Mouse (Mus musculus): ENCODE measurements around the gene Kcnk7. TPM values are rescaled to one million over a fixed set of nuclear protein-coding genes. Genes with fewer than 3 reads are reported as not detected.
A peak's percentile ranks its signal among the peaks of the same experiment; 100 is the strongest.
"Not testable (repeated sequence)": the region's sequence is repeated elsewhere in the genome, so short reads cannot be mapped to it uniquely, and the experiment has no call there.

The Kcnk7 gene
- polyA plus RNA-seq, 1 experiment from 2014 or later, result 0.19 TPM

- peaks cover 16% of the 10 kb centered on the region for H3K4me1 ChIP-seq
- no peaks in the 10 kb centered on the region for H3K9me3 ChIP-seq
- no peak for DNase-seq (ENCODE audit: low spot score)
- peak overlapping the region; percentile 19; the same call in 1 of the 2 replicates for H3K4me3 ChIP-seq
- no peaks in the 10 kb centered on the region for H3K27me3 ChIP-seq (replicated peaks; ENCODE audit: low read depth, poor library complexity, severe bottlenecking)
- WGBS, result 91% methylated on average over 13 of the region's 13 CpGs
- H3K27ac ChIP-seq (replicated peaks), result no peak overlapping the region
- H3K36me3 ChIP-seq (replicated peaks), result peaks cover 74% of the 10 kb centered on the region
These were observed 19.2 kb upstream of the Kcnk7 start for GRCm38 (mm10) chr19:5684985-5685384.

GRCm38 (mm10) chr19:5685431-5685830 lies 18.7 kb upstream of the Kcnk7 start:
- H3K27ac ChIP-seq (replicated peaks), result no peak overlapping the region
- H3K4me1 ChIP-seq, result peaks cover 20% of the 10 kb centered on the region
- H3K9me3 ChIP-seq, result no peaks in the 10 kb centered on the region
- peaks cover 72% of the 10 kb centered on the region for H3K36me3 ChIP-seq (replicated peaks)
- H3K27me3 ChIP-seq (replicated peaks; ENCODE audit: low read depth, poor library complexity, severe bottlenecking), result no peaks in the 10 kb centered on the region
- DNase-seq (ENCODE audit: low spot score), result no peak
- whole genome bisulfite sequencing, result 94% methylated on average over 19 of the region's 19 CpGs
- H3K4me3 ChIP-seq, result peak overlapping the region; percentile 19

DNA sequence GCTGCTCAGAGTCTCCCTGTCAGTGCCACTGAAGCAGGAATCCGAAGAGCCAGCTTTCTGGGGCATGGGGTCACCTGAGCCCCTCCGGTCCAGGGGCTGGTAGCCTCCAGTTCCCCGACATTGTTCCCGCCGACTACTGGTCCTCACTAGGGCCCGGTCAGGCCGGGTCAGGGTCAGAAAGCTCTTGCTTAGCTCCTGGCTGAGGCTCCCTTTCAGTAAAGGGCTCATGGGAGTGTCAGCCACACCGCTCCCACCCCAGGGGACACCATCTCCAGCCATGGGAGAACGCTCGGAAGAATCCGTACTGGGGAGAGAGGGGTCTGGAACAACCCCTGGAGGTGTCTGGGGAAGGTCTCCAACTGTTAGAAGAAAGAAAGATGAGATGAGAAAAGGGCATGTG lies 18.3 kb upstream of the Kcnk7 start:
- H3K27ac ChIP-seq (replicated peaks), result no peak overlapping the region
- peaks cover 25% of the 10 kb centered on the region for H3K4me1 ChIP-seq
- 93% methylated on average over 11 of the region's 11 CpGs for WGBS
- no peaks in the 10 kb centered on the region for H3K27me3 ChIP-seq (replicated peaks; ENCODE audit: low read depth, poor library complexity, severe bottlenecking)
- H3K36me3 ChIP-seq (replicated peaks), result peaks cover 72% of the 10 kb centered on the region
- DNase-seq (ENCODE audit: low spot score), result no peak
- no peaks in the 10 kb centered on the region for H3K9me3 ChIP-seq
- H3K4me3 ChIP-seq, result peak overlapping the region; percentile 19; the same call in 1 of the 2 replicates

DNA sequence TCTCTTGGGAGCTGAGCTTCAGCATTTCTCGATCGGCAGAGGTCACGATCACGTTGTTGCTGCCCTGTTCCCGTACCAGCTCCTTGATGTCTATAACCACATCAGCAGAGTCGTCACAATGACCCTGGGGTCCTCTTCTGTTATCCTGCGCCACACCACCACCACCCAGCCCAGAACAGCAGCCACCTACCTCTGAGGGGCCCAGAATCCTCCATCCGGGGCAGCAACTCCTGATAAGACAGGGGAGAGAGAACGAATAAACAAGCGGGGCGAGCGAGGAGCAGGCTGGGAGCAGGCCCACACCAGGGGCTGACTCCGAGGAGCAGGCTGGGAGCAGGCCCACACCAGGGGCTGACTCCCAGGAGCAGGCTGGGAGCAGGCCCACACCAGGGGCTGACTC lies 17.7 kb upstream of the Kcnk7 start:
- no peak for DNase-seq (ENCODE audit: low spot score)
- 91% methylated on average over 13 of the region's 13 CpGs for WGBS
- Histone ChIP-seq H3K27me3 (replicated peaks; ENCODE audit: low read depth, poor library complexity, severe bottlenecking) (no peaks in the 10 kb centered on the region), H3K9me3 (no peaks in the 10 kb centered on the region), H3K27ac (replicated peaks) (no peak overlapping the region), H3K36me3 (replicated peaks) (peaks cover 72% of the 10 kb centered on the region), H3K4me3 (peak overlapping the region; percentile 11; the same call in 1 of the 2 replicates), H3K4me1 (peaks cover 30% of the 10 kb centered on the region)

GRCm38 (mm10) chr19:5686954-5687353 lies 17.2 kb upstream of the Kcnk7 start:
- H3K4me3 ChIP-seq, result peak overlapping the region; percentile 97
- H3K4me1 ChIP-seq, result peaks cover 36% of the 10 kb centered on the region
- WGBS, result 89% methylated on average over 12 of the region's 12 CpGs
- DNase-seq (ENCODE audit: low spot score); H3K27ac ChIP-seq (replicated peaks); H3K9me3 ChIP-seq; H3K27me3 ChIP-seq (replicated peaks; ENCODE audit: low read depth, poor library complexity, severe bottlenecking): not testable (repeated sequence)
- H3K36me3 ChIP-seq (replicated peaks), result peaks cover 72% of the 10 kb centered on the region

DNA sequence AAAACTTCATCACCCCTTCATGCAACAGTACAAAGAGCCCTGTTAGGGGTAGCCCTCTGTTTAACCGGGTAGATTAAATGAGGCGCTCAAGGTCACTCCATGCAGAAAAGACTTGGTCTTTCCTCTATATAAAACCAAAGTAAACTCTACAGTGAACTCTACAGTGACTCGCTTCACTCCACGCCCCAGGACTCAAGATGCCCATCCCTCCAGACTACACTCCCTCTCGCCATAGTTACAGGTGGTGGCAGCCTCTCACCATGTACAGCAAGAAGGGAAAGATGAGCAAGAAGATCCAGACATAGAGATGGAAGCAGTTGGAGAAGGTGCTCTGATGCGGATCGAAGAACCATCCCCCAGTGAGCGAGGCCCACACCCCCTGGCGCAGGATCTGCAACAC lies 16.4 kb upstream of the Kcnk7 start:
- Histone ChIP-seq H3K4me1 (peaks cover 43% of the 10 kb centered on the region), H3K4me3 (peak overlapping the region; percentile 97), H3K36me3 (replicated peaks) (peaks cover 72% of the 10 kb centered on the region), H3K9me3 (no peaks in the 10 kb centered on the region), H3K27me3 (replicated peaks; ENCODE audit: low read depth, poor library complexity, severe bottlenecking) (no peaks in the 10 kb centered on the region), H3K27ac (replicated peaks) (peak overlapping the region; percentile 93)
- DNase-seq (ENCODE audit: low spot score), result no peak
- 20% methylated on average over 9 of the region's 9 CpGs for WGBS

DNA sequence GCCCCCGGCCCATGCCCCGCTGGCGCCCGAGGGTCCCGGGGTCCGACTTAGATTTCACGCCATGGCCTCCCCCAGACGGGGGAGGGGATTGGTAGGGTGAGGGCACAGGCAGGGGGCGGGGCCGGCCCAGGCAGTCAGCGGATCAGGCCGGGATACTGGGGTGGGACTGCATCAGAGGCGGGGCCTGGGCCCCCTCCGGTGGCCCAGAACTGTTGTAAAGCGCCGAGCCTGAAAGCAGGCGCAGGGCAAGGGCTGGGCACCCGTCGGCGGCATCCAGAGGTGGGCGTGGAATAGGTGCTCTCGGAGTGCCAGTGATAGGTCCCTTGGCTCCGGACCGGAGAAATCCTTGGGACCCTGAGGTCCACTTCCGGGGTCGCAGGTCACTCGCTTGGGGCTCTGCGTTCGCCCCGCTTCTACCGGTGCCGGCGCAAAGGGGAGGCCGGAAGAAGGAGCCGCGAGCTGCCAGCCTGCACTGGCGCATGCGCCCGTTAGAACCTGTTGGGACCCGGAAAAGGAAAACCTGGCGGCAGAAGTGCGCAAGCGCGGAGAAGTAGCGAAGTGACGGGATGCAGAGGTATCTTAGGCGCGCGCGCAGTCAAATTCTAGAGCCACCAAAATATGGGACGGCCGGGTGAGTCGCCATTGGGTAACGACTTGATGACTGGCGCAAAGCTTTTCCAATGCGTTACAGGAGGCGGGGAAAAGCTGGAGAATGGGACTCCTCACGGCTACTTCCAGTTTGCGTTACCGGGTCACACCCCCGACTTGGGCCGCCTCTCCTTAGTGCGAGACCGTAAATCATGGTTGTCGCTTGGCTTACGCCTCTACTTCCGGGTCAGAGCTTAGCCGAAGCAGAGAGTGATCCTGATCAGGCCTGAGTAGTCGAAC lies 15.7 kb upstream of the Kcnk7 start, which contains the start of the genes Map3k11 and Pcnx3:
Map3k11 (plus strand) TSS at position 543 of the 888 bp plus-strand sequence.
Pcnx3 (minus strand) TSS at position 709 of the 888 bp plus-strand sequence.
- peak; percentile 96 for DNase-seq (ENCODE audit: low spot score)
- peaks cover 72% of the 10 kb centered on the region for H3K36me3 ChIP-seq (replicated peaks)
- H3K4me3 ChIP-seq, result peak within 1 kb of the TSS; percentile 97
- H3K27me3 ChIP-seq (replicated peaks; ENCODE audit: low read depth, poor library complexity, severe bottlenecking), result no peaks in the 10 kb centered on the region
- H3K9me3 ChIP-seq, result no peaks in the 10 kb centered on the region
- WGBS, result under 1% methylated on average over 69 of the region's 69 CpGs
- H3K4me1 ChIP-seq, result peaks cover 51% of the 10 kb centered on the region
- H3K27ac ChIP-seq (replicated peaks), result peak within 1 kb of the TSS; percentile 93

- H3K27me3 ChIP-seq (replicated peaks; ENCODE audit: low read depth, poor library complexity, severe bottlenecking), result no peaks in the 10 kb centered on the region
- no peak for DNase-seq (ENCODE audit: low spot score)
- H3K27ac ChIP-seq (replicated peaks), result peak overlapping the region; percentile 93
- WGBS, result 2% methylated on average over 7 of the region's 7 CpGs
- H3K9me3 ChIP-seq, result no peaks in the 10 kb centered on the region
- H3K36me3 ChIP-seq (replicated peaks), result peaks cover 72% of the 10 kb centered on the region
- peaks cover 56% of the 10 kb centered on the region for H3K4me1 ChIP-seq
- peak overlapping the region; percentile 97 for H3K4me3 ChIP-seq
These were observed 15.1 kb upstream of the Kcnk7 start for GRCm38 (mm10) chr19:5689088-5689428.

GRCm38 (mm10) chr19:5689565-5690342 lies 14.4 kb upstream of the Kcnk7 start:
- Histone ChIP-seq H3K27me3 (replicated peaks; ENCODE audit: low read depth, poor library complexity, severe bottlenecking) (peaks cover under 1% of the 10 kb centered on the region), H3K4me1 (peaks cover 56% of the 10 kb centered on the region), H3K36me3 (replicated peaks) (peaks cover 72% of the 10 kb centered on the region), H3K27ac (replicated peaks) (peak overlapping the region; percentile 93), H3K9me3 (no peaks in the 10 kb centered on the region), H3K4me3 (peak overlapping the region; percentile 97)
- 10% methylated on average over 42 of the region's 42 CpGs for WGBS
- peak; percentile 88 for DNase-seq (ENCODE audit: low spot score)

GRCm38 (mm10) chr19:5690343-5690735 lies 13.8 kb upstream of the Kcnk7 start:
- DNase-seq (ENCODE audit: low spot score), result no peak
- Histone ChIP-seq H3K27me3 (replicated peaks; ENCODE audit: low read depth, poor library complexity, severe bottlenecking) (peaks cover 7% of the 10 kb centered on the region), H3K4me3 (peak overlapping the region; percentile 97), H3K4me1 (peaks cover 60% of the 10 kb centered on the region), H3K9me3 (no peaks in the 10 kb centered on the region), H3K36me3 (replicated peaks) (peaks cover 72% of the 10 kb centered on the region), H3K27ac (replicated peaks) (peak overlapping the region; percentile 93)
- WGBS, result 68% methylated on average over 15 of the region's 15 CpGs

- peak overlapping the region; percentile 82 for H3K27ac ChIP-seq (replicated peaks)
- H3K4me1 ChIP-seq, result peaks cover 73% of the 10 kb centered on the region
- peaks cover 72% of the 10 kb centered on the region for H3K36me3 ChIP-seq (replicated peaks)
- peaks cover 10% of the 10 kb centered on the region for H3K27me3 ChIP-seq (replicated peaks; ENCODE audit: low read depth, poor library complexity, severe bottlenecking)
- whole genome bisulfite sequencing, result 69% methylated on average over 5 of the region's 5 CpGs
- H3K9me3 ChIP-seq, result no peaks in the 10 kb centered on the region
- peak overlapping the region; percentile 97 for H3K4me3 ChIP-seq
- no peak for DNase-seq (ENCODE audit: low spot score)
These were observed 12.6 kb upstream of the Kcnk7 start for GRCm38 (mm10) chr19:5691601-5692000.

DNA sequence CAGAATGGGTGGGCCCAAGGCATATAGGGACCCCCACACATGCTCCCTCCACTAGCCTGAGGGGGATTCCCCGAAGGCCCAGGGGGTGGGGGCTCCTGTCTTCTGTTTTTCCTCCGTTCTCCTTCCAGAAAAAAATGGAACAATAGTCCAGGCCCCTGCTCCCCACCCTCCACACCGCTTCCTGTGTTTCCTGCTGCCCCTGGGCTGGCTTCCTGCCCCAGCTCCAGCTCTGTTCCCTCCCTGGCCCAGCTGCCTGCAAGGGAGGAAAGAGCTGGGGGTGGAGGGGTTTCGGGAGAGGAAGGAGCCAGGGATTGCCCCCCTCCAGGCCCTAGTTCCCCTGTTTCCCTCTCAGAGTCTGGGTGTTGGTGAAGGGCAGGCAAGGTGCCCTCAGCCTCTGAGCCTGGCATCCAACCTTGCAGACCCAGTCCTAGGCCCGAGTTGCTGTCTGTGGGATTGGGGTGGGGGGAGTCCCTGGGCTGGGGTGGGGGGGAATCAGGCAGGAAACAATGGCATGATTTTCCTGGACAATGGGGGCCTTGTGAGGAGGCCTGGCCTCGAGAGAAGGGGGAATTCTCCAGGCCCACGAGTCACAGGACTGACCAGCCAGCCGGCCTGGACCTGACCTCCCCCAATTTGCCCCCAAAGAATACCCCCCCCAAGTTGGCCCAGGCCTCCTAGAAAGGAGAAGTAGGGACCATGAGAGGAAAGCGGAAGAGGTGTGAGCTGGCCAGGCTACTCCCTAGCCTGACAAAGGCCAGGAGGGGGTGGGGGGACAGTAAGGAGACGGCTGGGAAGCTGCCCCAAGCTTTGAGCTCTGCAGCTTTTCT lies 11.9 kb upstream of the Kcnk7 start:
- Histone ChIP-seq H3K9me3 (no peaks in the 10 kb centered on the region), H3K4me3 (peak overlapping the region; percentile 97), H3K27ac (replicated peaks) (peak overlapping the region; percentile 82), H3K27me3 (replicated peaks; ENCODE audit: low read depth, poor library complexity, severe bottlenecking) (peaks cover 10% of the 10 kb centered on the region), H3K4me1 (peaks cover 69% of the 10 kb centered on the region), H3K36me3 (replicated peaks) (peaks cover 72% of the 10 kb centered on the region)
- 38% methylated on average over 10 of the region's 10 CpGs for WGBS
- no peak for DNase-seq (ENCODE audit: low spot score)

Data from embryonic facial prominence, embryonic 10.5 days (tissue).